Mouse (Mus musculus): ENCODE data around the gene Gtf2ird2. TPM values are rescaled to one million over a fixed set of nuclear protein-coding genes. Genes with fewer than 3 reads are reported as not detected.
A peak's percentile ranks its signal among the peaks of the same experiment; 100 is the strongest.

Gene Gtf2ird2
- total and polyA plus RNA-seq, 2 experiments from 2014 or later: 15.5 to 17.3 TPM

- H3K27me3 ChIP-seq (ENCODE audit: insufficient read depth, low read length): 0 out of 2 replicates have a peak, but pooled peaks cover 4% of the 10 kb centered on the region
- DNase-seq (ENCODE audit: low spot score): no peak
- WGBS: 69% methylated on average over 12 of the region's 12 CpGs
- no peak overlapping the region for H3K9ac ChIP-seq (replicated peaks; ENCODE audit: low read length, poor library complexity, severe bottlenecking)
- no peak overlapping the region for H3K4me2 ChIP-seq (ENCODE audit: low read depth, low read length, poor library complexity, severe bottlenecking)
- no peak for ATAC-seq (ENCODE audit: low FRiP score)
- no peaks in the 10 kb centered on the region for H3K36me3 ChIP-seq (ENCODE audit: insufficient read depth, low read length)
- TF ChIP-seq CTCF (IDR thresholded peaks at IDR 0.05): no peak
- 0 out of 2 replicates have a peak, but pooled peaks cover 2% of the 10 kb centered on the region for H3K4me1 ChIP-seq (ENCODE audit: insufficient read depth, low read length)
- no peaks in the 10 kb centered on the region for H3K9me3 ChIP-seq (ENCODE audit: low read length)
- no peak overlapping the region for H3K27ac ChIP-seq (ENCODE audit: low read depth, low read length)
- no peak overlapping the region for H3K4me3 ChIP-seq (ENCODE audit: low read depth, low read length)
Measured at GRCm38 (mm10) chr5:134226946-134227345, 43.1 kb downstream of the Gtf2ird2 start.

- DNase-seq (ENCODE audit: low spot score): no peak
- Histone ChIP-seq H3K4me3 (ENCODE audit: low read depth, low read length) (no peak overlapping the region), H3K27me3 (ENCODE audit: insufficient read depth, low read length) (0 out of 2 replicates have a peak, but pooled peaks cover under 1% of the 10 kb centered on the region), H3K4me1 (ENCODE audit: insufficient read depth, low read length) (no peaks in the 10 kb centered on the region), H3K36me3 (ENCODE audit: insufficient read depth, low read length) (no peaks in the 10 kb centered on the region), H3K9ac (replicated peaks; ENCODE audit: low read length, poor library complexity, severe bottlenecking) (no peak overlapping the region), H3K9me3 (ENCODE audit: low read length) (no peaks in the 10 kb centered on the region), H3K4me2 (ENCODE audit: low read depth, low read length, poor library complexity, severe bottlenecking) (no peak overlapping the region), H3K27ac (ENCODE audit: low read depth, low read length) (no peak overlapping the region)
- ATAC-seq (ENCODE audit: low FRiP score): no peak
- TF ChIP-seq CTCF (IDR thresholded peaks at IDR 0.05): peak; percentile 60
- 33% methylated on average over 11 of the region's 11 CpGs for WGBS
Measured at GRCm38 (mm10) chr5:134227574-134228248, 43.9 kb downstream of the Gtf2ird2 start.

GRCm38 (mm10) chr5:134228249-134228638 lies 44.4 kb downstream of the Gtf2ird2 start:
- DNase-seq (ENCODE audit: low spot score): no peak
- no peaks in the 10 kb centered on the region for H3K27me3 ChIP-seq (ENCODE audit: insufficient read depth, low read length)
- ATAC-seq (ENCODE audit: low FRiP score): no peak
- no peak overlapping the region for H3K27ac ChIP-seq (ENCODE audit: low read depth, low read length)
- 78% methylated on average over 6 of the region's 6 CpGs for WGBS
- H3K4me1 ChIP-seq (ENCODE audit: insufficient read depth, low read length): no peaks in the 10 kb centered on the region
- no peaks in the 10 kb centered on the region for H3K9me3 ChIP-seq (ENCODE audit: low read length)
- TF ChIP-seq CTCF (IDR thresholded peaks at IDR 0.05): no peak
- H3K36me3 ChIP-seq (ENCODE audit: insufficient read depth, low read length): no peaks in the 10 kb centered on the region
- H3K9ac ChIP-seq (replicated peaks; ENCODE audit: low read length, poor library complexity, severe bottlenecking): no peak overlapping the region
- H3K4me2 ChIP-seq (ENCODE audit: low read depth, low read length, poor library complexity, severe bottlenecking): no peak overlapping the region
- no peak overlapping the region for H3K4me3 ChIP-seq (ENCODE audit: low read depth, low read length)

GRCm38 (mm10) chr5:134229391-134229790 lies 45.6 kb downstream of the Gtf2ird2 start, which contains the start of gene Ncf1:
Gene Ncf1, minus strand, starts transcription at chr5:134229625.
- ATAC-seq (ENCODE audit: low FRiP score): no peak

GRCm38 (mm10) chr5:134231376-134231775 lies 47.6 kb downstream of the Gtf2ird2 start:
- no peak overlapping the region for H3K4me2 ChIP-seq (ENCODE audit: low read depth, low read length, poor library complexity, severe bottlenecking)
- H3K36me3 ChIP-seq (ENCODE audit: insufficient read depth, low read length): peaks cover 7% of the 10 kb centered on the region; the same call in 1 of the 2 replicates
- H3K9me3 ChIP-seq (ENCODE audit: low read length): no peaks in the 10 kb centered on the region
- H3K27me3 ChIP-seq (ENCODE audit: insufficient read depth, low read length): no peaks in the 10 kb centered on the region
- no peak for ATAC-seq (ENCODE audit: low FRiP score)
- H3K27ac ChIP-seq (ENCODE audit: low read depth, low read length): no peak overlapping the region
- no peak for DNase-seq (ENCODE audit: low spot score)
- no peak for TF ChIP-seq CTCF (IDR thresholded peaks at IDR 0.05)
- no peaks in the 10 kb centered on the region for H3K4me1 ChIP-seq (ENCODE audit: insufficient read depth, low read length)
- H3K9ac ChIP-seq (replicated peaks; ENCODE audit: low read length, poor library complexity, severe bottlenecking): no peak overlapping the region
- WGBS: 84% methylated on average over 5 of the region's 5 CpGs
- no peak overlapping the region for H3K4me3 ChIP-seq (ENCODE audit: low read depth, low read length)

More at GRCm38 (mm10) chr5:134229391-134229790, 45.6 kb downstream of the Gtf2ird2 start, which contains the start of gene Ncf1:
- H3K4me2 ChIP-seq (ENCODE audit: low read depth, low read length, poor library complexity, severe bottlenecking): no peak within 1 kb of the TSS
- no peak within 1 kb of the TSS for H3K27ac ChIP-seq (ENCODE audit: low read depth, low read length)
- no peak within 1 kb of the TSS for H3K9ac ChIP-seq (replicated peaks; ENCODE audit: low read length, poor library complexity, severe bottlenecking)
- WGBS: 87% methylated on average over 7 of the region's 7 CpGs
- H3K27me3 ChIP-seq (ENCODE audit: insufficient read depth, low read length): no peaks in the 10 kb centered on the region
- no peaks in the 10 kb centered on the region for H3K9me3 ChIP-seq (ENCODE audit: low read length)
- H3K36me3 ChIP-seq (ENCODE audit: insufficient read depth, low read length): no peaks in the 10 kb centered on the region
- DNase-seq (ENCODE audit: low spot score): no peak
- no peaks in the 10 kb centered on the region for H3K4me1 ChIP-seq (ENCODE audit: insufficient read depth, low read length)
- H3K4me3 ChIP-seq (ENCODE audit: low read depth, low read length): no peak within 1 kb of the TSS
- TF ChIP-seq CTCF (IDR thresholded peaks at IDR 0.05): no peak

- DNase-seq (ENCODE audit: low spot score) (no peak), ATAC-seq (ENCODE audit: low FRiP score) (no peak)
- Histone ChIP-seq H3K4me1 (ENCODE audit: insufficient read depth, low read length) (no peaks in the 10 kb centered on the region), H3K27ac (ENCODE audit: low read depth, low read length) (no peak overlapping the region), H3K4me3 (ENCODE audit: low read depth, low read length) (no peak overlapping the region), H3K36me3 (ENCODE audit: insufficient read depth, low read length) (peaks cover 11% of the 10 kb centered on the region), H3K4me2 (ENCODE audit: low read depth, low read length, poor library complexity, severe bottlenecking) (no peak overlapping the region), H3K9ac (replicated peaks; ENCODE audit: low read length, poor library complexity, severe bottlenecking) (no peak overlapping the region), H3K9me3 (ENCODE audit: low read length) (no peaks in the 10 kb centered on the region), H3K27me3 (ENCODE audit: insufficient read depth, low read length) (no peaks in the 10 kb centered on the region)
- 78% methylated on average over 6 of the region's 6 CpGs for WGBS
- no peak for TF ChIP-seq CTCF (IDR thresholded peaks at IDR 0.05)
Measured at GRCm38 (mm10) chr5:134232111-134232510, 48.3 kb downstream of the Gtf2ird2 start.
